Mouse (Mus musculus): Measurements from ENCODE around the gene Cd22.
"Not testable (repeated sequence)": the region's sequence is repeated elsewhere in the genome, so short reads cannot be mapped to it uniquely, and the experiment has no call there.

Cd22 gene

DNA sequence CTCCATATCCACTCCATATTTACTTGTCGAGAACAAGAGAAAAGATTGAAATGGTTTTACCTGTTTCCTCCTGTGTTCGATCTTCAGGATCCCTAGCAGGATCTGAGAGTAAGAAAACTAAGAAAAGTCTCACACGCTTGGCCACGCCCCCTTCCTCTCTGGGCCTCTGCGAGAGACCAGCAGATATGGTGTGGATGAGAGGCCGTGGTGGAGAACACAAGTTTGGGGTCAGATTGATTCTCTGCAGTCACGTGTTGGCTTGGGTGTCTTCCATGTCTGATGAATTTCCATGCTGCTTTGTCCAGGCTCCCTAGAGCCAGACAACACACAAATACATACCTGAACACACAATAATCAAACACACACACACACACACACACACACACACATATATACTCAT lies at the start of gene Cd22:
Gene Cd22, minus strand, starts transcription at position 167 of the 400 bp plus-strand sequence.
- no peak for DNase-seq

DNA sequence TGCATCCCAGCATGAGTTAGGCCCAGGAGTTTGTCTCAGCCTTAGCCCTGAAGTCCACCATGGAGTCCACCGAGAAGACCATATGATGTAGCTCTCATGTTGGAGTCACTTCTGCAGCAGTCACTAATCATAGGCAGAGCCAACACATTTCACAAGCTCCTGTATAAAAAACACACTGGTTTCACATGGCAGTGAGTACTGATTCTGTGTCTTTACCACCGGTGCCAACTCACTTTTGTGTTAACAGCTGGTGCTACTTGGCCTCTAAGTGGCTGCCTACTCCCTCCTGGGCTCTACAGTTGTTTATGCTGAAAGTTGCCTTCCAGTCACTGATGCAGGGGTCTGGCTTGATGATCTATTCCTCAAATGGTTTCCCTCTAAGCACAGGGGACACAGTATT lies 44.4 kb upstream of the Cd22 start, which contains the start of gene Hamp2:
Gene Hamp2, minus strand, starts transcription at position 101 of the 400 bp plus-strand sequence.
- DNase-seq = not testable (repeated sequence)

DNA sequence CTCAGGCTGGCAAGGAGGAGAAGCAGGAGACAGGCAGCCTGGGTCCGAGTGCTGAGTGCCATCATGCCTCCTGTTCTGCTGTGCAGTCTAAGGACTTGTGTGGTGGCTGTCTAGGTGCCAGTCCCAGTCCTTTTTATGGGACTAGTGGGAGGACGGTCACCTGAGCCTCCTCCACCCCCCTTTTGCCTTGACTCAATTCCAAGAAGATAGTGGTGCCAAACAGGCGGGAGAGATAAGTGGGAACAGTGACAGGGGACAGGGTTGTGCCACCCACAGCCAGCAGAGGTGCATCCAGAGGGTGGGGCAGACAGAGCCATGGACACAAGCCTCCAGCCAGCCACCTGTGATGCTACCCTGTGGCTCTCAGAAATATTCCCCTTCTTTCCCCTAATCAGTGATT lies 43.9 kb upstream of the Cd22 start:
- DNase-seq = no peak

DNA sequence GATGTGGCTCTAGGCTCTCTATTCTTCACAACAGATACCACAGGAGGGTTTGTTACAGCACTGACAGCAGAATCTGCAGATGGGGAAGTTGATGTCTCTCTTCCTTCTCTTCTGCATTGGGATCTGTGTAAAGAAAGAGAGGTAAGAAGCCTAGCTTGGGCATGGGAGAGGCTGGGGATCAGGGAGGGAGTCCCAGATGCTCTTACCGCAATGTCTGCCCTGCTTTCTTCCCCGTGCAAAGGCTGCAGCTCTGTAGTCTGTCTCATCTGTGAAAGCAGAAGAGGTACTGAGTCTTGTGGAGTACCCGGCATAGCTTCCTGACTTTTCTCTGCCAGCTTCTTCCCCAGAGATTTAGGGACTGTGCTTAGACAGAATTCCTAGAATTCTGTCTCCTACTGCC lies 42.3 kb upstream of the Cd22 start:
- DNase-seq = not testable (repeated sequence)

DNA sequence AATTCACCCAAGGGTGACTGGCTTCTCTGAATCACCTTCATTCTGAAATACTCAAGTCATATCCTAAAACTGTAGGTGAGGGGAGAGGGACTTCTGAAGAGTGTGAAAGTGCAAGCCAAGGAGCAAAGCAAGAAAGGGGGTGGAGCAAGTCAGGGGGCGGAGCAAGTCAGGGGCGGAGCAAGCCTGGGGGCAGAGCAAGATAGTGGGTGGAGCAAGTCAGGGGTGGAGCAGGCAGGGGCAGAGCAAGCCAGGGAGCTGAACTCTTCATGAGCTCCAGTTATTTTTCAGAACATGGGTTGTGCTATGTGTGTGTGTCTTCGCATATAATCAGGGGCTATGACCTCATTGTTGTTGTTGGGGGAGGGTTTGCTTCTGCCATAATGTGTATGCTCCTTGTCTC lies 40.1 kb upstream of the Cd22 start:
- DNase-seq = no peak

DNA sequence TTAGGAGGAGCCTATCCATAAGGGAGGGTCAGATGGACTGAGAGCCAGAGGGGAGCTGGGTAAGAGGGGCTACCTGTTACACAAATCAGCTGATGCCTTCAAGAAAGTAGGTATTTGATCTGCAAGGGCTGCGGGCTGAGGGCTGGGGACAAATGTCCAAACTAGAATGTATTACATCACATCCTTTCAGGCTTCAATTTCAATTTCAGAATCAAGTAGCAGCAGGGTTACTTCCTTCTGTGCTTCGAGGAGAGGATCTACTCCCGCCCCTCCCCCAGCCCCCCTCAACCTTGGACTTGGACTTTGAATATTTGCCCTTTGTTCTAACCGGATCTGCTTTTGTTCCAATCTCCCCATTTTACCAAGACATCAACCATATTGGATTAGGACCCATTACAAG lies 37.1 kb upstream of the Cd22 start:
- DNase-seq = no peak

DNA sequence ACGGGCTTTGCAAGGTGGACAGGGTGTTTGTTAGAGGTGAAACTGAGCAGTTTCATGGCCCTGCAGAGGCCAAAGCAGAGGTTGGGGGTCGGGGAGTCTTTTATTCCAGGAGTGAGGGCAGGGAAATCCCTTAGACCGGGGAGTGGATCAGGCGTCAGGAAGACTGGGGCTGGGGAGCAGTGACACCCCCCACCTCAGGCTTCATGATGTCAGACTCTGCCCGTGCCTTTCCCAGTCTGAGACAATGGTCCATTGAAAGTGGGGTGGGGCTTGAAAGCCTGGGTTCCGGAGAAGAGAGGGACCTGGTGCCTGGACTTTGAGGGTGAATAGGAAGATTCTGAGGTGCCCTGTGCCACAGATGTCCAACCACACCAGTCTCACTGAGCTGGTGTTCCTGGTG lies 36.6 kb upstream of the Cd22 start:
- DNase-seq = no peak

DNA sequence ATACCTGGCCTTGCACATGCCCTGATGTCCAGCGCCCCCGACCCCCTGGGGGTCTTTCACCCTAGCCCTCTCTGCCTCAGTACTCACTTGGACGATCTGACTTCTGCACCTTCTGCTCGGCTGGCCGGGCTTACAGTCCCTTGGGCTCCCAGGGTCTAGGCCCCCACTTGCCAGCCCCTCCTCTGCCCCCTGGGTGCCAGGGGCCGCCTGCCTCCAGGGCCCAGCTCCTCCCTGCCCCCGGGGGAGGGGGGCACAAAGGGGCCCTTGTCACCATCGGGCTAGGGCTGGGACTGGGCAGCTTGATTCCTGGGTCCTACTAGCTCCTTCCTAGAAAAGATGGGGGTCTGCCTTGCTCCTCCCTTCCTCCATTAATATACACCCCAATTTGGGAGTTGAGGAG lies 34.6 kb upstream of the Cd22 start, which contains the start of gene Mag:
Gene Mag, minus strand, starts transcription at position 142 of the 400 bp plus-strand sequence.
- DNase-seq = peak in 1 of 2 experiments; percentile 13

DNA sequence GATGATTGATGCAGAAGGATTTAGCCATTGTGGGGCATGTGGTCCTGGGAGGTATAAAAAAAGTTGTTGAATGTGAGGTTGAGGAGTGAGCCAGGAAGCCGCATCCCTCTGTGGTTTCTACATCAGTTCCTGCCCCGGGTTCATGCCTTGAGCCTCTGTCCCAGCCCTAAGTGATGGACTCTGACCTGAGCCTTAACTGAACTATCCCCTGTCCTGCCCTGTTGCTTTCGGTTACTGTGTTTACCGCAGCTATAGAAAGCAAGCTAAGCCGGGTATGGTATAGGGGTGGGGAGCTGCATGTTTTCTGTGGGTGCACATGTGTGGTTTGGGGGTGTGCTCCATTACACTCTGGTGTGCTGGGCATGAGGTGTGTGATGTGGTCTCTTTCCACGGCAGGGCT lies 29.6 kb upstream of the Cd22 start:
- no peak for DNase-seq

DNA sequence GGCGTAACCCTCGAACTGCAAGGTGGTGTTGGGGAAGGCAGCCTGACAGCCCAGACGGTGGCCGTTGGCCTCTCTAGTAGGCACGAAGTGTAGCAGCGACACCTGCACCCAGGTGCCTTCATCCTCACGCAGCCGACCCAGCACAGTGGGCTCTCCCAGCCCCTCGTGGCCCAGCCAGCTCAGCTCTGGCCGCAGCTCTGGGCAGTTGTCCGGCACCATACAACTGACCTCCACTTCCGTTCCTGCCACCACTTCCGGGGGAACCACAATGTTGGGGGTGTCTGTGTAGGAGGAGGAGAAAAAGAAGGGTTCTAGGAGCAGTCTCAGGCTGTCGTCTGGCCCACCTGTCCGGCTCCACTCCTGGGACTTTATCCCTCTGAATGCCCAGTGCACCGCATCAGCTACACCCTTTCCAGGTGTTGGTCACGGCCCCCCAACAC lies 28.9 kb upstream of the Cd22 start:
- DNase-seq = no peak

DNA sequence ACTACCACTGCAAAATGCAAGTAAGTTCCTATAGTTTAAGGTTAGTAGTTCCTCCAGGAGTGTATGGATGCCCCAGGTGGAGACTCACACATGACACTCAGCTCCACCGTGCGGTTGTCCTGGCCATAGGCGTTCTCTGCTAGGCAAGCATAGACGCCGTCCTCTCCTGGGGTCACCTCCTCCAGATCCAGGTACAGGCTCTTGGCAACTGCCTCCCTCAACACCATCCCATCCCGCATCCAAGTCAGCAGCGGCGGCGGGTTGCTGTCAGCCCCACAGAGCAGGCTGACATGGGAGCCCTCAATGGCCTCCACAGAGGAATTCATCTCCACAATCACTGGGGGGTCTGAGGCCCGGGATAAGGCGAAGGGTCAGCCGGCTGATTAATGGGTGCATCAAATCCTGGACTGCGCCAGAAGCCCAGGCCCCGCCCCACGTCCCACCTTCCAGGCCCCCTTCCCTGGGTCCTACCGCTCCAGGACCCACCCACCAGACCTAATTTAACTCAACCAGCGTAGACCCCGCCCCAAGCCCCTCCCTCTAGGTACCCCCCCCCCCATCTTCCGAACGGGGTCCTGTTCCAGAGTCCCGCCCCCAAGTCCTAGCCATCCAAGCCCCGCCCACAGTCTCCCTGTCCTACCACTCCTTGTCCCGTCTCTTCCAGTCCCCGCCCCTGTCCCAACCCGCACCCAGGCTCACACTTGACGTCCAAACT lies 28.3 kb upstream of the Cd22 start:
- peak in 1 of 2 experiments; percentile 11 for DNase-seq

DNA sequence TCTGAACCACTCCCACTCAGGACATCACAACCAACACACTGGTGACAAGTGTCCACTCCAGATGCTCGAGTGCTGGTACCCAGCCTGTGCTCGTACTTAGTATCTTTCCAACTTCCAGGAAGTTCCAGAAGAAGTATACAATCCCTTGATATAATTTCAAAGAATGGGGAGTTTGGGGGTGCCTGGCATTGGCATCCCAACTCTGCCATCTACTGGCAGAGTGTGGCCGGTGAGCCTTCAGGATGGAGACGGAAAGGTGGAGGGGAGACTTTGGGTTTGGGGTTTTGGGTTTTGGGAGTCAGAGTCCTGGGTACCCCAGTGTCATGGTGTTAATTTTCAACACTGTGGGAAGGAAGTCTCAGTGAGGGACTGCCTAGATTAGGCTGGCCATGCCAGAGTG lies 23.9 kb upstream of the Cd22 start:
- DNase-seq = peak in 1 of 2 experiments; percentile 21

DNA sequence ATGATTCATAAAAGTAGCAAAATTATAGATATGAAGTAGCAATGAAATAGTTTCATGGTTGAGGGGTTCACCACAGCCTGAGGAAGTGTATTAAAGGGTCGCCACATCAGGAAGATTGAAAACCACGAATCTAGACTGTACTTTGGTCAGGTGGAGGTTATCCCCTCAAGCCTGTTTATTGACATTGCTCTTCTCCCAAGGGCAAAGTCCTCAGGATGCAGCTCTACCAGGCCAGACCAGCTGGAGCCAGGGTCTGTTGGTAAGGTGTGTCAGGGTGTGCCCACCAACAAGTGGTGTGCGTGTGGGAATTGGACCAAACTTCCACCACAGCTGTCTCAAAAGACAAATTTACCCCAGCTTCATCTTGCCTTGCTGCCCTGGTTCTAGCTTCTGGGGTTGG lies 15.1 kb upstream of the Cd22 start:
- DNase-seq = no peak

DNA sequence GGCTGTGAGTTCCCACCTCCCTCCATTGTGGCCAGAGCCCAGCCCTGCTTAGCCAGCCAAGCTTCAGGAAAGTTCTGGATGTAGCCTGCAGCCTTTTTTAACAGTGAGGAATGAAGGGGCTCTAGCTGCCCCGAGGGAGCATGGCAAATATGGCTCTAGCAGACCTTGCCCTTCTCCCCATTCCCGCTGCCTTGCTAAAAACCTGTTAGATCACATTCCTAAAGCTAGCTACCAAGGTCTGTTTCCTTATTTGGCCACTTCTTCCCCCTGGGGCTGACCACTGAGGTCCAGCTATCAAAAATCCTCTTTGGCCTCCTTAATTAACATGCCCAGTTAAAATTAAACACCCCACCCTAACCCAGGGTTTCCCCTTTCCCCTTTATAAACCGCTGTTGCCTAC lies 12.4 kb upstream of the Cd22 start:
- no peak for DNase-seq

DNA sequence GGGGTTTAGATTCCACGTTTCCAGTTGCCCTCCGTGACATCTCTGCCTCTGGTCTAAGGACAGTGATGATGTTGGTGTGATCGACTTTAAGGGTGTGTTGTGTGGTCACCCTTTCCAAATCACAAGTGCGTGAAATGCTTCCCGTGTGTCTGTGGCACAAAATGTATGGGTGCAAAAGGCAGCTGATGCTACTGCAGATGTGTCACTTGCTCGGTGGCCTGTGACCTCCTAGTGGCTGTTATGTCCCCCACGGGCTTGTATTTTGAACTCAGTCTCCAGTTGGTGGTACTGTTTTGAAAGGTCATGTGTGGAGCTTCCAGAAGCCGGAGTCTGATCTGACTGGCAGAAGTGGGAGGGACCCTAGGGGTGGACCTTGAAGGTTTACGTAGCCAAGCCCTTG lies 11.6 kb upstream of the Cd22 start:
- no peak for DNase-seq

DNA sequence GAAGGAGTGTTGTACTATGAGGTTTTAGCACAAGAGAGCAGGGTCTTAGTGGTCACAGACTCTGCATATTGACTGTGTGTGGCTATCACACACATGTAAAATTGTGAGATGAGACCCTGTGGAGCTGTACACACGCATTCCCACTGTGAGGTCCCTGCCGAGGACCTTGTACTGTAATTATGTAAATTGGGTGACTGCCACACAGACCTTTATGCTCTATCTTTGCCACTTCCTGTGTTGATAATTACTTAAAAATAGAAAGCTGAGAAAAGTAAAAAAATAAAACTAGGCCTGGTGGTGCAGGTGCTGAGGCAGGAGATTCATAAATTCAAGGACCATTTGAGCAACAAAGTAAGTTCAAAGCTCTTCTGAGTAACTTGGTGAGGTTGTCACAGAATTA lies 10.5 kb upstream of the Cd22 start:
- DNase-seq = no peak

DNA sequence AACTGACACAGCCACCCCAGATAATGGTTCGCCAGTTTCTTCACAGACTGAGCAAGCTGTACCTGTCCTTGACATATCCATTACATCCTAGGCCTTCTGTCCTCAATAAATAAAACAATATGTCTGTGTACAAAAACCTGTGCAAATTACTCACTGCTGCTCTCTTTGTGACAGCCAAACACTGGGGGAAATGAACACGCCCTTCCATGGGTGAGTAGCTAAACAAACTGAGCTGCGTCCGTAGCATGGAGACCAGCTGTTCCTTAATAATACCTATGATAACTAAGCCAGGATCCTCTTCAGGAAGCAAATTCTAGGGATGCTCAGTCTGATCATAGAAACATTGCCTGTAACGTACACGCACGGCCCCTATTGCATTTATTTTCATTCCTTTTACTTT lies 8.6 kb upstream of the Cd22 start:
- no peak for DNase-seq

DNA sequence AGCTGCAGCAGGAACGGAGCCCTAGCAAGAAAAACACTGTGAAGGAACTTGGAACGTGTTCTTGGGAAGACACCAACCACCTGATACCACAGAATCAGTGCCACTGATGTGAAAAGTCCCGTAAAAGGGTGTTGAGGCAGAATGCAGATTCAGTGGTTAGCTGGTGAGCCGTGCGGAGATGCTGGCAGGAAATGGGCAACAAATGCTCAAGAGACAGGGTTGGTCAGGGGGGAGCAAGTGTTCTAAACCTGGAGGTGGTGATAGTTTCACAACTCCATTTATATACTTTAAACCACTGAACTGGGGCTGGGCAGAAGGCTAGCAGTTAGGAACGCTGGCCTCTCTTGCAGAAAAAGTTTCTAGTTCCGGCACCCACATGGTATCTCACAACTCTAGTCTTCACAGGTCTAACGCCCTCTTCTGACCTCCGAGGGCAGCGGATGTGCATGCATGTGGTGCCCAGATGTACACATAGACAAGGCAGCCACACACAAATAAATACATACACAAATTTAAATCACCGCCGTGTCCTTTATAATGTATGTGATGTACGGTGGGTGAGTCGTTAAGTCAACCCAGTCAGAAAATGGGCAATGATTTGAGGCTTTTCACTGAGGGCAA lies 7.5 kb upstream of the Cd22 start:
- DNase-seq = no peak

DNA sequence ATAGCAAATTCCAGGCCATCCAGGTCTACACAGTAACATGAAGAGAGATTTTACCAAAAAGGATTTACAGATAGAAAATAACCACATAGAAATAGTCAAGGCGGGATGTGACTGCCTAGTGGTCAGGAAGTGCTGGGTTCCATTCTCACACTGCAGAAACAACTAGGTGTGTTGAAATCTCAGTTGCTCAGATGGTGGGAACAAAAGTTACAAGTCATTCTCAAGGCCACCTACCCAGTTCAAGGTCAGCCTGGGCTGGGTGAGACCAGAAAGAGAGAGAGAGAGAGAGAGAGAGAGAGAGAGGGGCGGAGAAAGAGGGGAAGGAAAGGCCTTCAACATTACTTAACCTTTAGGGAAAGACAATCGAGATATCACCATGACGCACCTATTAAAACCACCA lies 6.7 kb upstream of the Cd22 start:
- no peak for DNase-seq

DNA sequence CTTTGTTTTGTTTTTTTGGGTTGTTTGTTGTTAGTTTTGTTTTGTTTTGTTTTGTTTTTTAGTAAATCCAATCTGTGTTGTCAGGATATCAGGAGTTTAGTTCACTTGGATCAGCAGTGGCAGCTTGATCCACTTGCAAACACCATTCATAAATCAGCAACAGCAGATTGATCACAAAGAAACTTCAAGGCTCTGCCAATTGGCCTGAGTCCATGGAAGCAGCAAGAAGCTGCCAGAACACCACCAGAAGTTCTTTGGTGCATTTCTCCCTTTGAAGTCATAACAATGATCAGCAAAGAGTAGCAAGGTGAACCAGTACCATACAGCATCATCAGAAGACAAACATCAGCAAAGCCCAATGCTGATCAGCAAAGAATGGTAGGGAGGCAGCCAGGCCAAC lies 3.9 kb upstream of the Cd22 start:
- DNase-seq = no peak

DNA sequence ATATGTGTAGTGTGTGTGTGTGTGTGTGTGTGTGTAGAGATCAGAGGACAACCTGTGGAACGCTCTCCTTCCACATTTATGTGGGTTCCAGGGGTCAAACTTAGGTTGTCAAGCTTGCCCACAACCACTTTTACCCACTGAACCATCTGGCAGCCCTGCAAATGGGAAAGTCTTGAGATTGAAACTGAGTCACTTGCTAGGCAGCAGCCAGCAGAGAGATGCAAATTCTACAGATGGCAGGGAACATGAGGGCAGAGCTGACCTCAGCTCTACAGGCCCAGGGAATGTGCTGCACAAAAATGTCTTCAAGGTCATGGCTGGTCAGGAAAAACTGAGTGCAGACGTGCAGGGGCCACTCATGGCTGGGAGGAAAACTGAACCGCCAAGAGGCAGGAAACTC lies 1.2 kb upstream of the Cd22 start:
- DNase-seq = no peak

DNA sequence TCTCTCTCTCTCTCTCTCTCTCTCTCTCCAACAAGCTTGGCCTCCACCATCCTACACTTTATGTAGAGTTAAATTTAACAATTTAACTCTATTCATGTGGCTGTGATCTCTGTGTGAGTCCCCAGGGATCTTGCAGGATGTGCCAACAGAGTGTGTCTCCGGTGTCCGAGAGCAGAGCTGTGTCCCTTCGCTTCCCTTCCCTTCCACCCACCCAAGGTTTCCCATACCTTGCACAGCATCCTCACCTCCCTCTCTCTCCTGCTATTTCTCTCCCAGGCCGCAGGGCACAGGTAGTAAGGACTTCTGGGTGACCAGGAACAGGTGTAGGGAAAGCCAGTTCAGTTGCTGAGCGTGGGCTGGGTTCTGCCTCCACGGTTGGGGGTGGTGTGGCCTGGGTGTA lies 1.2 kb downstream of the Cd22 start:
- no peak for DNase-seq

DNA sequence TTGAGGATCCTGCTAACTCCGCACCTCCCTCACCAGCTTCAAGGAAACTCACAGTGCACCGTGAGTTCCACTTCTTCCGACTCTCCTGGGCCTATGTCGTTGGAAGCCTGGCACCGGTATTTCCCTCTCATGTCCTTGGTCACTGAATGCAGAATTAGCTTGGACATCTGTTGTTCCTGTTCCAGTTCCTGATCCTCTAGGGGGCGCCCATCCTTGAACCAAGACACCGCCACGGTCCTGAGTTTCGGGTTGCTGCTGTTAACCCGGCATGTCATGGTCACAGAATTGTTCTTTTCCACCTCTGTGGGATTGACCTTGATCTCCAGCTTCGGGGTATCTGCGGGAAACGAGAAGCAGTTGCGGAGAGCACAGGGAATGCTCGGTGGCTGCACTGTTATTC lies 7.1 kb downstream of the Cd22 start:
- DNase-seq = peak; percentile 73 to 88

DNA sequence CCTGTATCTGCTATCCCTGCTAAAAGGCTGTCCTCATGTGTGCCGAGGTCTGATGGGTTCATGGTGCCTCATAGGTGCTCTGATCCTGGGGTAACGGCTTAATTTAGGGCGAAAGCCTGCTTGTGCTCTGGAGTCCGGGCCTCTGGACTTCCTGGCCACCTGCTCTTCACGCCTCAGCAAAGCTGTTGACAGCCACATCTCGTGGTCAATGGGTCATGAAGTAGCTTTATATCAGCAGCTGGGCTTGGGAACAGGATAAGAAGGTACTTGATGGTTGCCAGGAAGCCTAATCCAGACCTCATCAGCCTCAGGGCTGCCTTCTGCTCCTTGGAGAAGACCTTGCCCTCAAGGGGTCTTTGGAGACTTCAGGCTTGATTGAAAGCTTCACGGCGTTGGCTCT lies 16.8 kb downstream of the Cd22 start:
- DNase-seq = no peak

DNA sequence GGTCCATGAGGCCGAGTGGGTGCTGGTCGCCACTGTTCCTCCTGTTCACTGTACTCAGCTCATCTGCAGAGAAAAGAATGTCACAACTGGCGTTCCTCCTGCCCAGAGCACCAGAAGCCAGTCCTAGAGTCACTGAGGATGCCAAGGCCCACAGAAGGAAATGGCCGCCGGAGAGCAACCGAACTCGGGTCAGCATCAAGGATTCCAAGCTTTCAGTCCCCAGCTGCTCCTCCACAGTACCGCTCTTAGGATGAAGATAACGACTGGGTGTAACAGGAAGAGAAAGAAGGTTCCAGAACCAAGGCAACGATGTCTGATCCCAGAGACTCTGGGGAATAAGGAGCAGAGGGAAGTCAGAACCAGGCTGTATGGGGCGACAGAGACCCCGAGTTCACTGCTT lies 18.7 kb downstream of the Cd22 start, which contains the start of gene Ffar1:
Gene Ffar1, minus strand, starts transcription at position 101 of the 400 bp plus-strand sequence.
- no peak for DNase-seq

Measured in cerebellum, postnatal 25 days (tissue).